Mouse (Mus musculus): Measurements from ENCODE around the gene Tgm6. TPM values are rescaled to one million over a fixed set of nuclear protein-coding genes. Genes with fewer than 3 reads are reported as not detected.
A peak's percentile ranks its signal among the peaks of the same experiment; 100 is the strongest.

The Tgm6 gene
- polyA plus RNA-seq, 1 experiment from 2014 or later: not detected

DNA sequence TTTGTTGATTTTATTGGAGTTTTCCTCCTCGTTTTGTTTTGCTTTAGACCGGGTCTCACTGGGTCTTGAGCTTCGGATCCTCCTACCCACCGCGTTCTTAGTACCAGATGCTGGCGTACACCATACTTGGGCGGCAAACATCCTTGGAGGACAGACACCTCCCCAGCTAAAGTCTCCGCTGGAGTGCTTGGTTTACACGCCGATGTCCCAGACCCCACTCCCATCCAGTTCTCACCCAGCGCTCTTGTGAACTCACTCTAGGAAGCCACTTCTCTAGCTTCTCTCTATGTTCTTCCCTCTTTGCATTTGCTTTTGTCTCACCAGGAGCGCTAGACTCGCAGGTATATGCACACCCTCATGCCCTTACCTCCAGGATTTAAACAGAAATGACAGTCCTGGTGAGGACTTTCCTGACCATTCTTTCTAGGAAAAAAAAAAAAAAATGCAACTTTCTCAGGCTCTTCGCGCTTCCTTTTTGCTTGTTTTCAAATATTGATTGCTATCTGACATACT is 67.3 kb downstream of the Tgm6 start:
- H3K4me3 ChIP-seq (replicated peaks): peak overlapping the region; percentile 77
- whole genome bisulfite sequencing: 2% methylated on average over 15 of the region's 15 CpGs
- peaks cover 14% of the 10 kb centered on the region for H3K36me3 ChIP-seq
- H3K27ac ChIP-seq: peak overlapping the region; percentile 93
- ATAC-seq (ENCODE audit: insufficient read depth, low FRiP score, low read depth): peak; percentile 65
- peaks cover 16% of the 10 kb centered on the region for H3K4me1 ChIP-seq
- H3K4me2 ChIP-seq: peak overlapping the region; percentile 73
- H3K27me3 ChIP-seq (replicated peaks): no peaks in the 10 kb centered on the region
- no peaks in the 10 kb centered on the region for H3K9me3 ChIP-seq
- peak overlapping the region; percentile 33; the same call in 1 of the 2 replicates for H3K9ac ChIP-seq

DNA sequence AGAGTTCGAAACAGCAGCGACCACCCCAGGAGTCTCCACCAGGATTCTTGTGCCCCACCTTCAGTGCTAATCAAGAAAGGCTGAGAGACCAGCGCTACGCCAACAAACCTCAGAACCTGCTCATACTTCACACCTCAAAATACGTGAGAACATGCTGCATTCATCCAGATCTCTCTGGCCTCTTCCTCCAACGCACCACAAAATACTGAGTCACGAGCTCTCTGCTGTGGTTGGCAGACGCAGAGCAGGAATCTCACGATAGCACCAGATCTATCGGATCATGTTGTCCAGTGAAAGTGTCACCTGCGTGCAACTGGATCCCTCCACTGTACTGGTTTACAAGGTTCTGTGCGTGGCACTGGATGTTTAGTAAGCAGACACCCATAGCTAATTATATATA is 76.2 kb downstream of the Tgm6 start:
- Histone ChIP-seq H3K4me2 (no peak overlapping the region), H3K4me3 (replicated peaks) (no peak overlapping the region), H3K9ac (no peak overlapping the region), H3K36me3 (no peaks in the 10 kb centered on the region), H3K4me1 (no peaks in the 10 kb centered on the region), H3K9me3 (no peaks in the 10 kb centered on the region), H3K27ac (no peak overlapping the region), H3K27me3 (replicated peaks) (no peaks in the 10 kb centered on the region)
- WGBS: 84% methylated on average over 12 of the region's 12 CpGs
- no peak for ATAC-seq (ENCODE audit: insufficient read depth, low FRiP score, low read depth)

GRCm38 (mm10) chr2:130194894-130195293 is 82.7 kb downstream of the Tgm6 start, which contains the start of gene Tmc2:
Tmc2 (plus strand) TSS chr2:130195194.
- Histone ChIP-seq H3K27ac (no peak within 1 kb of the TSS), H3K9me3 (no peaks in the 10 kb centered on the region), H3K27me3 (replicated peaks) (no peaks in the 10 kb centered on the region), H3K9ac (no peak within 1 kb of the TSS), H3K36me3 (no peaks in the 10 kb centered on the region), H3K4me3 (replicated peaks) (no peak within 1 kb of the TSS), H3K4me1 (no peaks in the 10 kb centered on the region), H3K4me2 (no peak within 1 kb of the TSS)
- 95% methylated on average over 16 of the region's 16 CpGs for WGBS
- ATAC-seq (ENCODE audit: insufficient read depth, low FRiP score, low read depth): no peak

DNA sequence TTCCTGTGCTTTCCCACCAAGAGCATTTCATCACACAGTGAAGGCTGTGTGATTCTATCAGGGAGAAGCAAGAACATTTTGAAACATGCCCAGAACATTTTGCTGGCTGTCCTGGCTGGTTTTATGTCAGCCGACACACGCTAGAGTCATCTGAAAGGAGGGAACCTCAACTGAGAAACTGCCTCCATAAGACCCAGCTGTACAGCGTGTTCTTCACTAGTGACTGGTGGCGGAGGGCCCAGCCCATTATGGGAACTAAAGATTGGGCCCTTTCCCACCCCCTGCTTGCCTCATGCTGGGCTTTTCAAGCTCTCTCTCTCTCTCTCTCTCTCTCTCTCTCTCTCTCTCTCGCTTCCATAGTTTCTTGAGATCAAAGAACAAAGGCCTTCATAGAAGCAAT is 88.7 kb downstream of the Tgm6 start:
- 77% methylated on average over 5 of the region's 5 CpGs for WGBS
- H3K4me3 ChIP-seq (replicated peaks): no peak overlapping the region
- H3K4me1 ChIP-seq: no peaks in the 10 kb centered on the region

More for the DNA sequence above, 88.7 kb downstream of the Tgm6 start:
- no peak overlapping the region for H3K9ac ChIP-seq
- no peaks in the 10 kb centered on the region for H3K27me3 ChIP-seq (replicated peaks)
- H3K9me3 ChIP-seq: no peaks in the 10 kb centered on the region
- no peak for ATAC-seq (ENCODE audit: insufficient read depth, low FRiP score, low read depth)
- H3K36me3 ChIP-seq: no peaks in the 10 kb centered on the region
- no peak overlapping the region for H3K4me2 ChIP-seq
- no peak overlapping the region for H3K27ac ChIP-seq

Other genes starting within 250 kb of the Tgm6 start
- gene Tgm3, start 100.1 kb upstream of the Tgm6 start, polyA plus RNA-seq (2015; fragmentation: Nextera tagmentation; extraction: Ambion mirVana): 0.85 and 1.3 TPM in 2 replicates
- gene Snrpb, start 67.0 kb downstream of the Tgm6 start, polyA plus RNA-seq (2015; fragmentation: Nextera tagmentation; extraction: Ambion mirVana): 518 and 527 TPM in 2 replicates
- 0.04 TPM in 1 of 2 replicates, not detected in the other for gene Tmc2, start 82.8 kb downstream of the Tgm6 start, polyA plus RNA-seq (2015; fragmentation: Nextera tagmentation; extraction: Ambion mirVana)
- gene Nop56, start 162.0 kb downstream of the Tgm6 start, polyA plus RNA-seq (2015; fragmentation: Nextera tagmentation; extraction: Ambion mirVana): 260 and 287 TPM in 2 replicates
- 171 and 192 TPM in 2 replicates for gene Idh3b, start 172.1 kb downstream of the Tgm6 start, polyA plus RNA-seq (2015; fragmentation: Nextera tagmentation; extraction: Ambion mirVana)
- gene Ebf4, start 182.8 kb downstream of the Tgm6 start, polyA plus RNA-seq (2015; fragmentation: Nextera tagmentation; extraction: Ambion mirVana): 2.8 and 3.1 TPM in 2 replicates

Data from stomach, embryonic 15.5 days (tissue).